Mouse (Mus musculus) right cerebral cortex, postnatal 10 days (tissue): ENCODE measurements at regions not wholly inside any gene's neighbourhood (a gene's known extent, or its start where the extent isn't known, plus 50 kb on each side); places are given as distances from the start of the nearest gene placed in this dataset.
A peak's percentile ranks its signal among the peaks of the same experiment; 100 is the strongest.
"Not testable (repeated sequence)": the region's sequence is repeated elsewhere in the genome, so short reads cannot be mapped to it uniquely, and the experiment has no call there.

Experiments used
- DNase-seq, 2 experiments: peaks; one replicate each; pipeline ENCODE4 v3.0.0; 2021; ENCODE audit warnings: low spot score in 2 of 2

DNA sequence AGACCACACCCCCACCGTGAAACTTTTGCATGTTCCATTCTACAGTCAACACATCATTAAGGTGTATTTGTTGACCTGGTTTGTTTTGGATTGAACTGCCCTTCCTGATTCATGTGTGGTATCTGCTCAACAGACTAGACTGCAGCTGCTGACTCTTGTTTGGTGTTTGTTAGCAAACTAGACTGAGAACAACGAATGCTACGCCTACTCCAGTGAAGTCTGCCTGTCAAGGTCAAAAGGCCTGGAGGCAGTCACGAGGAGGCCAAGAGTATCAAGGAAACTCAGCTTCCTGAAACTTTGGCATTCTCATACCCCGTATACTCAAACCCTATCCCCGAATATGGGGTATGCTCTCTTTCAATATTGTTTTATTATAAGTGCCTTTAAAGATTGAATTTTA lies 194.2 kb upstream of the Spin1 start:
- not testable (repeated sequence) for DNase-seq

DNA sequence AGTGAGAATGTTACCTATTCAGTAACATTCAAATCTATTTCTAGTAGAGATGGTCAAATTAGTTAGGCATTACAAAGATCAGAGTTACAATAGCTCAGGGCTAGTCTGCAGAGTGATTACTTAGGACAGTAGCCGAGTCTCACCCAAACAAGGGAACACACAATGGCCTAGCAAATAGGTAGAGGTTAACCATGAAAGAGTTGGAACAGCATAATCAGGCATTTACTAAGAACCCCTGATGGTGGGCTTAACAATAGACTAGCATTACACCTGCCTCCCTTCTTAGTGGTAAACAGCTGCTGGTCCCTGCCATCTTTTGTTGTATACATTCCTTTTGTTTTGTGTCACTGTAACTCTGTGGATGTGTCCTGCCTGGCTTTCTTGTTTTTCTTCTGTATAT lies 193.8 kb upstream of the Spin1 start:
- no peak for DNase-seq

DNA sequence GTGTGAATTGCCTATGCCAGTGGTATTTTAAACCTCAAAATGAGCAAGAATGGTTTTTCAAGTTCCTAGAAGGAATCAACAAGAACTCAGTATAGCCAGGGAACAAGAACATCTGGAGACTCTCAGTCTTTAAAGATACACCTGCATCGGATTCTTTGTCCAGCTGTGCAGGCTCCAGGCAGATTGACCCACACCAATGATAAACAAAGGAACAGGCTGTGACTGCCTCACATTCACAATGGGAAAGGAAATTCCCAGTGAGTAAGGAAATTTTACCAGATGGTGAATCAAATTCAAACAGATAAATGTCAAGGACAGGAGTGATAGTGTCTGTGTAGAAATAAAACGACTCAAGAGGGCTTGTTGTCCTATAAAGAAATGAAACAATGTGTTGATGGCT lies 187.9 kb upstream of the Spin1 start:
- DNase-seq: not testable (repeated sequence)

- not testable (repeated sequence) for DNase-seq
Measured at GRCm38 (mm10) chr13:50934017-50934416, 166.7 kb upstream of the Spin1 start.

- no peak for DNase-seq
Measured at GRCm38 (mm10) chr13:50942561-50942960, 158.1 kb upstream of the Spin1 start.

- DNase-seq: peak; percentile 85 to 88
Measured at GRCm38 (mm10) chr13:50949545-50950226, 151.0 kb upstream of the Spin1 start.

GRCm38 (mm10) chr13:50954671-50955070 lies 146.0 kb upstream of the Spin1 start:
- no peak for DNase-seq

DNA sequence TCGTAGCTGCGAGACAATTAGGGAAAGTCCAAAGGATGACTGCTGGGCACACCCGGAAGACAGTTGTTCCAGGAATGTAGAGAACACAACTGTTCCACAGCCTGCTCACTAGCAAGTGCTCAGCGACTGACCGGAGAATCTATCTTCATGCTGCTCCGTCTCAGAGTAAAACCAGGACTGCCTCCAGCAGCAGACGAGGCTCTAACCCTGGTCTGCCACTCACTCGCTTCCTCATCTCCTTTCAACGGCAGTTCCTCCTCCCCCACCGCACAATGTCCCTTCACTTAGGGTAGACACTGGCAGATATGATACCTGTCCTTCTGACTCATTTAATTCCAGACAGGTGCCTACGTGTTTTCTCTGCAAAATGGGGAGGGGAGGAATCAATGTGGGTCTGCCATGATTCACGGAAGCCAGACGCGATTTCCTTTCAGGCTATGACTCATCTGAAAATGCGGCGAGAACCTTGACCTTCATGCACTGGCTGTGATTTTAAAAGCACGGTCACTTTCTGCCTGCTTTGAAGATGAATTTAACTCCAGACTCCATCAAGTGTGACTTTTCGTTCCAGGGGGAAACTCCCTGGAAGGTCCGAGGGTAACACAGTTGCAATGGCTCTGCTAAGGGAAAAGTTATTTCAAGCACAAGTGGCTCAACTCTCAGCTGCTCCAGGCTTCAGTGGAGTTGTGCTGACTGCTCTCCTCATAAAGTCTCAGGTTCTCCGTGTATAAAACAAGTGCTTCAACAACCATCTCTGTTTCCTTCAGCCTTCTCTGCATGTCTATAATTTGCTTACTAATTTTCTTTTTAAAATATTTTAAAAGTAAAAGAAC lies 142.4 kb upstream of the Spin1 start:
- no peak for DNase-seq

DNA sequence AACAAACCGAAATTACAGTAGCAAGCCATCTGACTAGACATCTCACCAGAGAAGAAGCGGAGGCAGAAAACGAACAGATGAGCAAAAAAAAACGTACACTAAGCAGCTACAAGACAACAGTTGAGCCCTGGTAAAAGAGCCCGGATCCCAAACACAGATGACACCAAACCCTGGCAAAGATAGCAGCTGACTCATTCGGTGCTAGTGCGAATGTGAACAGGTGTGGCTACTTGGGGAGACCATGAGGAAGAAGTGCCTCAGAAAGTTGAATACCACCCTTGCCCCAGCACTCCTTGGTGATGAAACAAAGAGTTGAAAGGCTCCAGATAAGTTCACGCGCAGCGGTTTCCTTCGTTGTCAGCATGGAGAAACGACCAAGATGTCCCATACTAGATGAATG lies 139.8 kb upstream of the Spin1 start:
- DNase-seq: no peak

- no peak for DNase-seq
Measured at GRCm38 (mm10) chr13:50964070-50964469, 136.6 kb upstream of the Spin1 start.

- DNase-seq: not testable (repeated sequence)
Measured at GRCm38 (mm10) chr13:50965041-50965440, 135.6 kb upstream of the Spin1 start.

- no peak for DNase-seq
Measured at GRCm38 (mm10) chr13:50965678-50966077, 135.0 kb upstream of the Spin1 start.

- DNase-seq: no peak
Measured at GRCm38 (mm10) chr13:50966826-50967225, 133.9 kb upstream of the Spin1 start.

- no peak for DNase-seq
Measured at GRCm38 (mm10) chr13:50973379-50973778, 127.3 kb upstream of the Spin1 start.

DNA sequence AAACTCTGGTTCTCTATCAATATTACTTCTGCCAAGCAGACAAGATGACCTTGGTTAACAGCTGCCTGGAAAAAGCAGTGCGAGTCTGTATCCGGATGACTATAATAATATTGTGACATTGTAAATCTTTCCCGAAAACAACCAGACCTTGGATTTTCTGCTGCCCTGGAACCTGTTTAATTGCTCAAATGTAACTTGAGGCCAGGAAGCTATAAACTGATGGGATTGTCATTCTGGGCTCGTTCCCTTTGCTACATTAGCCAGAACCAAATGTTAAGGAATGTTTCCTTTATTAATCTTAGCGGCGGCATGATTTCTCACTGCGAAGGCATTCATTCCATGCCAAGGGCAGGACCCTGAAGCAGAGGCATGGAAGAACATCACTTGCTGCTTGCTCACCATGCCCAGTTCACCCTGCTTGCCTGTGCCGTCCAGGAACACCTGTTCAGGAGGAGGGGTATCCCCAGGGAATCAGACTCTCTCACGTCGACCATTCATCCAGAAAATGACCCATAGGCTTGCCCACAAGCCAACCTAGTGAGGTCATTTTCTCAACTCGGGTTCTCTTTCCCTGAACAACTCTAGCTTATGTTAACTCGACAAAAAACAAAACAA lies 125.3 kb upstream of the Spin1 start:
- DNase-seq: no peak

- DNase-seq: no peak
Measured at GRCm38 (mm10) chr13:50982005-50982404, 118.7 kb upstream of the Spin1 start.

DNA sequence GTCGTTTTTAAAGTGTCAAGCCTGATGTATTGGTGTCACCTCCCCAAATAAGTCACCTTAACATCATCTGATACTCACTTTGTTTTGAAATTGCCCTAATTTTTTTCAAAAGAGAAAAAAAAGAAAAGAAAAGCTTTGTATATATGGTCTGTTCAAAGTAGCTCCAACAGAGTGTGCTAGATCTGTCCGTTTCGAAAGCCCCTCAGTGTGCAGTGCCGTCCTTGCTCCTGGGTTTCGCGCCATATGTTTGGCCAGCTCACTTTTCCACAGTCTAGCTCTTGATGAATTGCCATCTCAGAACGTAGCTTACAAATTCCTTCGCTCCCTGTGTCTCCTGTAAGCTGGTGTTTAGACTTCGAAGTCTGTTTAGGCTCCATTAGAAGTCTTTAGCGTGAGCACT lies 117.7 kb upstream of the Spin1 start:
- no peak for DNase-seq

DNA sequence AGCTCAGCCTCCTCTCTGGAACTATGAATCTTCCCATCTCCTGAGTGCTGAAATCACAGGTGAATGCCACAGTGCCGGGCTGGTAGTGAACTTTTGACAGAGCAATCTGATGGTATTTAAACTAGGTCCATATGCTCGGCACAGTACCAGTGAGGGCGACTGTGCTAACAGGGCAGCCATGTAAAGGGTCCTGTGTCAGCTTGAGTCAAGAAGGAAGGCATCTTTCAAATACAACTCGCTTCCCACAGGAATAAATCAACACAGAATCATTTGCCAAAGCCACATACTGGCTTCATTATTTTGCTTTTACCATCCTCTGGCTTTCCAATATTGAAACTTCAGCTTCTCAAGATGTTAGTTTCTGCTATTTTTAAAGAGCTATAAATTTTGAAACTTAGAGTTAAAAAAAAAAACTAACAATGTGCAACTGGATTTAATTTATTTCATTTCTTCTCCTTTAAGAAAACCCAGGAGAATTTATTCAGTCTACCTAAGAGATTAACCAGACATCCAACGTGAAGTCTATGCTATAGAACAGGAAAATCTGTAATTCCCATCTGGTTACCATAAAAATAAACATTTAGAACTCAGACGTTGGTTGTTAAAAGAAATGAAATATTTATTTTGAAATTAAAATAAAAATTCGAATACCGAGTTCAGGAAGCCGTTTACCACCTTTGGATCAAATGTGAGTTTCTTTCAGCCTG lies 108.8 kb upstream of the Spin1 start:
- DNase-seq: no peak

GRCm38 (mm10) chr13:50999738-51000137 lies 100.9 kb upstream of the Spin1 start:
- no peak for DNase-seq

GRCm38 (mm10) chr13:51004827-51005226 lies 95.9 kb upstream of the Spin1 start:
- DNase-seq: no peak

- DNase-seq: no peak
Measured at GRCm38 (mm10) chr13:51010736-51011135, 89.9 kb upstream of the Spin1 start.

DNA sequence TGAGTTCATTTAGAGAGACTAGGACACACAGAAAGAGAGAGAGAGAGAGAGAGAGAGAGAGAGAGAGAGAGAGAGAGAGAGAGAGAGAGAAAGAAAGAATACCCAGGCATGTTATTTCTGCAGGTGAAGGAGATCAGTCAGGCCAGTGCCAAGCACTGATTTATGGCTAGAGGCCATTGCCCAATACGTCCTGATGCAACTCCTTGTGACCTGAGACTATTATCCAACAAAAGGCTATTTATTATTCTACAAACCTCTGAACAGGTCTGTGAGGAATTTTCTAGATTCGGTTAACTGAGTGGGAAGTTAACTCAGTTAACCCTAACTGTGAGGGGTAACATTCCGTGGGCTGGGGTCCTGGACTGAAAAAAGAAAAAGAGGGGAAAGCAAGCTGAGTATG lies 84.5 kb upstream of the Spin1 start:
- no peak for DNase-seq
